Mouse (Mus musculus) T-cell, adult 66 days (primary cell): Measurements from ENCODE around the gene Yy2. TPM values are rescaled to one million over a fixed set of nuclear protein-coding genes. Genes with fewer than 3 reads are reported as not detected.

Experiments
- total RNA-seq, 2 experiments: library from RNA; stranded (reverse); gene quantifications; 3 replicates in 1 of 2; 4 replicates in 1 of 2; pipeline ENCODE4 v1.2.4; 2023

Gene Yy2
- under 1 TPM in 1 of 2 experiments, not detected in 1; 0.92 TPM for total RNA-seq

GRCm38 (mm10) chrX:157568840-157569239, at the start of gene Yy2:
Gene Yy2 (minus strand): TSS chrX:157568985.

GRCm38 (mm10) chrX:157598186-157598996, 29.6 kb upstream of the Yy2 start, which contains the start of gene Mbtps2:
Gene Mbtps2 (minus strand): TSS chrX:157598715.

Other genes with a start within 250 kb of the Yy2 start
- gene Phex, start 153.7 kb downstream of the Yy2 start, total RNA-seq, result under 1 TPM; 0.29 to 0.39 TPM
- 10 to 100 TPM; 42.4 to 49.5 TPM for gene Sms, start 76.7 kb downstream of the Yy2 start, total RNA-seq
- 10 to 100 TPM; 18.8 to 21.7 TPM for gene Mbtps2, start 29.7 kb upstream of the Yy2 start, total RNA-seq
- gene Smpx, start 129.9 kb upstream of the Yy2 start, total RNA-seq, result not detected
- gene Klhl34, start 249.4 kb upstream of the Yy2 start, total RNA-seq, result not detected